Mouse (Mus musculus): ENCODE measurements around the gene Kiz. TPM values are rescaled to one million over a fixed set of nuclear protein-coding genes. Genes with fewer than 3 reads are reported as not detected.

The Kiz gene
- polyA plus RNA-seq, 1 experiment from 2014 or later, result 31.0 TPM

DNA sequence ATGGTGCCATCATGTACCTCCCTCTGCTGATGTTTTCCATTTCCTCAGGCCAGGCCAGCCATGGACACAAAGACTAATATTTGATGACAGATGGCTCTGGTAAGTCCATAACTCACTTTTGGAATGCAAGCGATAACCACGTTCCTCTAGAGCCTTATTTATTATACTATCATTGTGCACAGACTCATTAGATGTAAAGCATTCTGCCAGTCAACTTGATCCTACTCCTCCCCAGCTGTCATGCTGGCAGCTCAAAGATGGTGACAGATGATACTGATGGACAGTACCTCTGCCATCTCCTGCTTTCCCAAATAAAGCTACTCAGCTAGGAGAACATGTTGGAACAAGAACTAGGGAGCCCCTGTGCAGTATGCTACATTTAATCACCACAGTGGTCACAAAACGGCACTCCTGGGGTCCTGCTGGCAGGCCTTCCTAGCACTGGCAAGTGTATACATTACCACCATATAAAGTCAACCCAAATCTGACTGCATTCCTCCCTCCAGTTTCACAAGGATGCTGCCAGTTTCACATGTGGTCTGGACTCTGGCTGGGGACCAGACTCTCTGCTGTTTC, 119.9 kb downstream of the Kiz start:
- no peaks in the 10 kb centered on the region for H3K36me3 ChIP-seq (ENCODE audit: control insufficient read depth, insufficient read depth, low read length)
- no peak for DNase-seq (ENCODE audit: low spot score)
- H3K9ac ChIP-seq (ENCODE audit: low read length), result no peak overlapping the region
- no peaks in the 10 kb centered on the region for H3K27me3 ChIP-seq (ENCODE audit: control insufficient read depth, insufficient read depth, low read length)
- H3K27ac ChIP-seq (ENCODE audit: low read depth, low read length), result no peak overlapping the region
- H3K9me3 ChIP-seq (ENCODE audit: control insufficient read depth, low read length), result no peaks in the 10 kb centered on the region
- ATAC-seq (ENCODE audit: insufficient read depth, low FRiP score, low TSS enrichment), result no peak
- H3K4me1 ChIP-seq (ENCODE audit: control insufficient read depth, insufficient read depth, low read length), result no peaks in the 10 kb centered on the region
- WGBS, result 72% methylated on average over 3 of the region's 3 CpGs
- H3K4me2 ChIP-seq (ENCODE audit: low read depth), result no peak overlapping the region
- no peak overlapping the region for H3K4me3 ChIP-seq (ENCODE audit: low read depth, low read length)

DNA sequence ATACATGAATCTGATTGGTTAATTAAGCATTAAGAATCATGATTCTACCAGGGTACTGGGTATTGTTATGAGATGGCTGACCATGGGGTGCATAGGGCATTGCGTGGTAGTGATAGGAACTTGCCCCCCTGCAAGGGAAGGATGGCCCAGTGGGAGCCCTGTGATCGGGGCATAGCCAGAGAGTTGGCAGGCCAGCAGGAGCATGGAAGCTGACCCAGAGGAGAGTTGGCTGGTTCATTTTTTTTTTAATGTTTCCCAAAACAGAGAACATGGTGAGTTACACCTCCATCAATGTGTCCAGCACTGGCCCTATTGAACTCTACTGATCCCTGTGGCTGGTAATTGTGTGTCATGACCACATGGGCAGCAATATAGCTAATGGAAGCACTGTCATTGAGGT, 127.1 kb downstream of the Kiz start:
- Histone ChIP-seq H3K27ac (ENCODE audit: low read depth, low read length) (no peak overlapping the region), H3K9ac (ENCODE audit: low read length) (no peak overlapping the region)
- WGBS, result 97% methylated on average over 2 of the region's 2 CpGs

GRCm38 (mm10) chr2:146984831-146985230, 129.2 kb downstream of the Kiz start:
- no peaks in the 10 kb centered on the region for H3K36me3 ChIP-seq (ENCODE audit: control insufficient read depth, insufficient read depth, low read length)
- H3K4me3 ChIP-seq (ENCODE audit: low read depth, low read length), result no peak overlapping the region
- no peak overlapping the region for H3K27ac ChIP-seq (ENCODE audit: low read depth, low read length)
- WGBS, result 98% methylated on average over 2 of the region's 2 CpGs
- no peak overlapping the region for H3K4me2 ChIP-seq (ENCODE audit: low read depth)
- DNase-seq (ENCODE audit: low spot score), result no peak
- H3K27me3 ChIP-seq (ENCODE audit: control insufficient read depth, insufficient read depth, low read length), result no peaks in the 10 kb centered on the region
- no peak overlapping the region for H3K9ac ChIP-seq (ENCODE audit: low read length)
- H3K9me3 ChIP-seq (ENCODE audit: control insufficient read depth, low read length), result no peaks in the 10 kb centered on the region
- H3K4me1 ChIP-seq (ENCODE audit: control insufficient read depth, insufficient read depth, low read length), result no peaks in the 10 kb centered on the region
- no peak for ATAC-seq (ENCODE audit: insufficient read depth, low FRiP score, low TSS enrichment)

More for the DNA sequence above, 127.1 kb downstream of the Kiz start:
- Histone ChIP-seq H3K9me3 (ENCODE audit: control insufficient read depth, low read length) (no peaks in the 10 kb centered on the region), H3K4me3 (ENCODE audit: low read depth, low read length) (no peak overlapping the region), H3K4me2 (ENCODE audit: low read depth) (no peak overlapping the region), H3K4me1 (ENCODE audit: control insufficient read depth, insufficient read depth, low read length) (no peaks in the 10 kb centered on the region), H3K27me3 (ENCODE audit: control insufficient read depth, insufficient read depth, low read length) (no peaks in the 10 kb centered on the region), H3K36me3 (ENCODE audit: control insufficient read depth, insufficient read depth, low read length) (no peaks in the 10 kb centered on the region)
- DNase-seq (ENCODE audit: low spot score) (no peak), ATAC-seq (ENCODE audit: insufficient read depth, low FRiP score, low TSS enrichment) (no peak)

- Histone ChIP-seq H3K4me1 (ENCODE audit: control insufficient read depth, insufficient read depth, low read length) (no peaks in the 10 kb centered on the region), H3K27ac (ENCODE audit: low read depth, low read length) (no peak overlapping the region), H3K9ac (ENCODE audit: low read length) (no peak overlapping the region), H3K9me3 (ENCODE audit: control insufficient read depth, low read length) (no peaks in the 10 kb centered on the region), H3K4me3 (ENCODE audit: low read depth, low read length) (no peak overlapping the region), H3K27me3 (ENCODE audit: control insufficient read depth, insufficient read depth, low read length) (no peaks in the 10 kb centered on the region), H3K36me3 (ENCODE audit: control insufficient read depth, insufficient read depth, low read length) (no peaks in the 10 kb centered on the region), H3K4me2 (ENCODE audit: low read depth) (no peak overlapping the region)
- WGBS, result 74% methylated on average over 1 of the region's 1 CpGs
- no peak for DNase-seq (ENCODE audit: low spot score)
- ATAC-seq (ENCODE audit: insufficient read depth, low FRiP score, low TSS enrichment), result no peak
Observed at GRCm38 (mm10) chr2:146985807-146986206, 130.1 kb downstream of the Kiz start.

DNA sequence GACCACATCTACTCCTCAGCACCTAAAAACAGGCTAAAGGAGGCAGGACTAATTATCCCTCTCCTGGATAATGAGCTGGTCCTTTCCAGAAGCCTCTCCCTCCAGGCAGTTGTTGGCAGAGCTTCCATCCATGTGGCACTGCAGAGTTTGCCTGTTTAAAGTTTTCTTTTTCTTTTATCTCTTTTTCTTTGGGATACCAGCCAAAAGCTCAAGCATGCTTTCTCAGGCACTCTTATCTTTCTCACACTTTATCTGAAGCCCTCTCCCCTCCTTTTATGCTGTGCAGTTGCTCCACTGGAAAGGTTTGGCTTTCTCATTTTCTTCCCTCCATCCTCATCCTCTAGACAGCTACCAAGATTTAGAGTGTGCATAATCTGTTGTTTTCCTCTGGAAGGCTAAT, 130.8 kb downstream of the Kiz start:
- Histone ChIP-seq H3K36me3 (ENCODE audit: control insufficient read depth, insufficient read depth, low read length) (no peaks in the 10 kb centered on the region), H3K9me3 (ENCODE audit: control insufficient read depth, low read length) (no peaks in the 10 kb centered on the region), H3K4me1 (ENCODE audit: control insufficient read depth, insufficient read depth, low read length) (no peaks in the 10 kb centered on the region), H3K4me2 (ENCODE audit: low read depth) (no peak overlapping the region), H3K27ac (ENCODE audit: low read depth, low read length) (no peak overlapping the region), H3K9ac (ENCODE audit: low read length) (no peak overlapping the region), H3K4me3 (ENCODE audit: low read depth, low read length) (no peak overlapping the region), H3K27me3 (ENCODE audit: control insufficient read depth, insufficient read depth, low read length) (no peaks in the 10 kb centered on the region)
- no peak for DNase-seq (ENCODE audit: low spot score)
- ATAC-seq (ENCODE audit: insufficient read depth, low FRiP score, low TSS enrichment), result no peak

DNA sequence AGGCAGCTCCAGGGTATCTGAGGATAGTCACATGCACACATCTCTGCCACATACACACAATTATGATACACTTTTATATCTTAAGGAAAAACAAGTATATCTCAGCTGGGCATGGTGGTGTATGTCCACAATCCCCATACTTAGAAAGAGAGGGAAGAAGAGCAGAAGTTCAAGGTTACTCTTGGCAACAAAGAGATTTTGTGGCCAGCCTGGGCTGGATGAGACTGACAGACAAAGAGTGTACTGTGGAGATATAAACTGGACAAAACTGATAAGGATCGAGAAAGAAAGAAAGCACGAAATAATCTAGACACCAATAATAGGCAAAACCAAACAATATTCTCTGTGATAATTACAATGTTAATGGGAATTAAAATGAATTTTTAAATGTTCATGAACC, 151.6 kb downstream of the Kiz start:
- Histone ChIP-seq H3K27ac (ENCODE audit: low read depth, low read length) (no peak overlapping the region), H3K36me3 (ENCODE audit: control insufficient read depth, insufficient read depth, low read length) (no peaks in the 10 kb centered on the region), H3K9me3 (ENCODE audit: control insufficient read depth, low read length) (no peaks in the 10 kb centered on the region), H3K9ac (ENCODE audit: low read length) (no peak overlapping the region), H3K4me3 (ENCODE audit: low read depth, low read length) (no peak overlapping the region), H3K27me3 (ENCODE audit: control insufficient read depth, insufficient read depth, low read length) (no peaks in the 10 kb centered on the region), H3K4me2 (ENCODE audit: low read depth) (no peak overlapping the region), H3K4me1 (ENCODE audit: control insufficient read depth, insufficient read depth, low read length) (0 out of 2 replicates have a peak, but pooled peaks cover 4% of the 10 kb centered on the region)
- no peak for ATAC-seq (ENCODE audit: insufficient read depth, low FRiP score, low TSS enrichment)
- DNase-seq (ENCODE audit: low spot score), result no peak
- 96% methylated on average over 2 of the region's 2 CpGs for WGBS

GRCm38 (mm10) chr2:147009084-147009483, 153.4 kb downstream of the Kiz start:
- ATAC-seq (ENCODE audit: insufficient read depth, low FRiP score, low TSS enrichment), result no peak
- no peak for DNase-seq (ENCODE audit: low spot score)
- Histone ChIP-seq H3K27ac (ENCODE audit: low read depth, low read length) (no peak overlapping the region), H3K36me3 (ENCODE audit: control insufficient read depth, insufficient read depth, low read length) (no peaks in the 10 kb centered on the region), H3K9ac (ENCODE audit: low read length) (no peak overlapping the region), H3K4me3 (ENCODE audit: low read depth, low read length) (no peak overlapping the region), H3K4me2 (ENCODE audit: low read depth) (no peak overlapping the region), H3K4me1 (ENCODE audit: control insufficient read depth, insufficient read depth, low read length) (0 out of 2 replicates have a peak, but pooled peaks cover 4% of the 10 kb centered on the region), H3K9me3 (ENCODE audit: control insufficient read depth, low read length) (no peaks in the 10 kb centered on the region), H3K27me3 (ENCODE audit: control insufficient read depth, insufficient read depth, low read length) (no peaks in the 10 kb centered on the region)

- Histone ChIP-seq H3K9me3 (ENCODE audit: control insufficient read depth, low read length) (no peaks in the 10 kb centered on the region), H3K9ac (ENCODE audit: low read length) (no peak overlapping the region), H3K4me3 (ENCODE audit: low read depth, low read length) (no peak overlapping the region), H3K27ac (ENCODE audit: low read depth, low read length) (no peak overlapping the region), H3K4me1 (ENCODE audit: control insufficient read depth, insufficient read depth, low read length) (0 out of 2 replicates have a peak, but pooled peaks cover 4% of the 10 kb centered on the region), H3K27me3 (ENCODE audit: control insufficient read depth, insufficient read depth, low read length) (no peaks in the 10 kb centered on the region), H3K36me3 (ENCODE audit: control insufficient read depth, insufficient read depth, low read length) (no peaks in the 10 kb centered on the region), H3K4me2 (ENCODE audit: low read depth) (no peak overlapping the region)
- ATAC-seq (ENCODE audit: insufficient read depth, low FRiP score, low TSS enrichment) (no peak), DNase-seq (ENCODE audit: low spot score) (no peak)
- WGBS, result 98% methylated on average over 4 of the region's 4 CpGs
Observed at GRCm38 (mm10) chr2:147010141-147010540, 154.5 kb downstream of the Kiz start.

DNA sequence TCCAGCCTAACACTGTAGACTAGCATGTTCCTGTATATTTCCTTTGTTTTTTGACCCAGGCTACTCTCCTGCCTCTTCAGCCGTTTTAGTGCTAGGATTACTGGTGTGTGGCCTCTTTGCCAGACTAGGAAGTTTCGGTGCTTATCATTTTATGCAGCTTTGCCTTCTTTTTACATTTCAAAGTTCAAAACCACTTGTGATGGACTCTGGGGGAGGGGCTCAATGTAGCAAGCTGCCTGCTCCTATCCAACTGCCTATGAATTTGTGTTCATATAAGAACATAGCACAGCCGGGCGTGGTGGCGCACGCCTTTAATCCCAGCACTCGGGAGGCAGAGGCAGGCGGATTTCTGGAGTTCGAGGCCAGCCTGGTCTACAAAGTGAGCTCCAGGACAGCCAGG, 155.3 kb downstream of the Kiz start:
- Histone ChIP-seq H3K4me1 (ENCODE audit: control insufficient read depth, insufficient read depth, low read length) (0 out of 2 replicates have a peak, but pooled peaks cover 4% of the 10 kb centered on the region), H3K27me3 (ENCODE audit: control insufficient read depth, insufficient read depth, low read length) (no peaks in the 10 kb centered on the region), H3K36me3 (ENCODE audit: control insufficient read depth, insufficient read depth, low read length) (no peaks in the 10 kb centered on the region), H3K27ac (ENCODE audit: low read depth, low read length) (no peak overlapping the region), H3K4me3 (ENCODE audit: low read depth, low read length) (no peak overlapping the region), H3K9ac (ENCODE audit: low read length) (no peak overlapping the region), H3K9me3 (ENCODE audit: control insufficient read depth, low read length) (no peaks in the 10 kb centered on the region), H3K4me2 (ENCODE audit: low read depth) (no peak overlapping the region)
- ATAC-seq (ENCODE audit: insufficient read depth, low FRiP score, low TSS enrichment) (no peak), DNase-seq (ENCODE audit: low spot score) (no peak)
- 92% methylated on average over 9 of the region's 9 CpGs for WGBS
